Mouse (Mus musculus): ENCODE measurements around the gene Rorc. TPM values are rescaled to one million over a fixed set of nuclear protein-coding genes. Genes with fewer than 3 reads are reported as not detected.

Gene Rorc
- total and polyA plus RNA-seq, 3 experiments, result not detected

- TF ChIP-seq TAL1 (conservative IDR thresholded peaks at IDR 0.05; ENCODE audit: low read depth, low read length), result no peak
- 0 out of 2 replicates have a peak, but pooled peaks have one; percentile 39 for TF ChIP-seq CTCF (IDR thresholded peaks at IDR 0.05; ENCODE audit: low read depth, low read length)
- no peak for TF ChIP-seq POLR2AphosphoS5 (IDR thresholded peaks at IDR 0.05; ENCODE audit: insufficient replicate concordance, low read depth, low read length)
- Histone ChIP-seq H3K36me3 (replicated peaks) (peaks cover 21% of the 10 kb centered on the region), H3K9me3 (replicated peaks) (no peaks in the 10 kb centered on the region), H3K4me3 (ENCODE audit: low read depth, low read length) (no peak overlapping the region), H3K4me1 (ENCODE audit: insufficient read depth, low read depth, low read length) (peaks cover 26% of the 10 kb centered on the region), H3K27me3 (ENCODE audit: insufficient read depth, low read length) (peaks cover 33% of the 10 kb centered on the region)
- DNase-seq (ENCODE audit: low spot score), result no peak
- no peak for ATAC-seq (ENCODE audit: extremely low read depth, insufficient number of reproducible peaks, low FRiP score, poor library complexity, severe bottlenecking)
Observed at GRCm38 (mm10) chr3:94441182-94441581, 68.6 kb downstream of the Rorc start.

GRCm38 (mm10) chr3:94442951-94443596, 70.5 kb downstream of the Rorc start, which contains the start of gene Mrpl9:
TSS of gene Mrpl9 (plus strand) at chr3:94443318.
- TF ChIP-seq CTCF (IDR thresholded peaks at IDR 0.05; ENCODE audit: low read depth, low read length), result no peak
- TF ChIP-seq POLR2AphosphoS5 (IDR thresholded peaks at IDR 0.05; ENCODE audit: insufficient replicate concordance, low read depth, low read length), result no peak
- no peak; the same call in 1 of the 2 replicates for TF ChIP-seq TAL1 (conservative IDR thresholded peaks at IDR 0.05; ENCODE audit: low read depth, low read length)
- TF ChIP-seq GATA1 (IDR thresholded peaks at IDR 0.05; ENCODE audit: borderline replicate concordance, low read length), result no peak
- no peak for TF ChIP-seq GATA2 (IDR thresholded peaks at IDR 0.05; ENCODE audit: borderline replicate concordance, low read depth, low read length)
- Histone ChIP-seq H3K36me3 (replicated peaks) (peaks cover 40% of the 10 kb centered on the region), H3K27me3 (ENCODE audit: insufficient read depth, low read length) (peaks cover 23% of the 10 kb centered on the region), H3K9me3 (replicated peaks) (no peaks in the 10 kb centered on the region), H3K4me3 (ENCODE audit: low read depth, low read length) (peak within 1 kb of the TSS; percentile 78), H3K4me1 (ENCODE audit: insufficient read depth, low read depth, low read length) (peaks cover 26% of the 10 kb centered on the region)
- ATAC-seq (ENCODE audit: extremely low read depth, insufficient number of reproducible peaks, low FRiP score, poor library complexity, severe bottlenecking) (peak; percentile 84), DNase-seq (ENCODE audit: low spot score) (peak; percentile 93)

- Histone ChIP-seq H3K4me3 (ENCODE audit: low read depth, low read length) (peak within 1 kb of the TSS; percentile 78), H3K4me1 (ENCODE audit: insufficient read depth, low read depth, low read length) (peaks cover 26% of the 10 kb centered on the region), H3K9me3 (replicated peaks) (no peaks in the 10 kb centered on the region), H3K27me3 (ENCODE audit: insufficient read depth, low read length) (peaks cover 19% of the 10 kb centered on the region), H3K36me3 (replicated peaks) (peaks cover 44% of the 10 kb centered on the region)
- no peak for ATAC-seq (ENCODE audit: extremely low read depth, insufficient number of reproducible peaks, low FRiP score, poor library complexity, severe bottlenecking)
- no peak for DNase-seq (ENCODE audit: low spot score)
- TF ChIP-seq GATA1 (IDR thresholded peaks at IDR 0.05; ENCODE audit: borderline replicate concordance, low read length) (no peak), CTCF (IDR thresholded peaks at IDR 0.05; ENCODE audit: low read depth, low read length) (no peak), TAL1 (conservative IDR thresholded peaks at IDR 0.05; ENCODE audit: low read depth, low read length) (no peak), GATA2 (IDR thresholded peaks at IDR 0.05; ENCODE audit: borderline replicate concordance, low read depth, low read length) (no peak), POLR2AphosphoS5 (IDR thresholded peaks at IDR 0.05; ENCODE audit: insufficient replicate concordance, low read depth, low read length) (no peak)
Observed at GRCm38 (mm10) chr3:94443597-94443964, 71.0 kb downstream of the Rorc start, which contains the start of gene Oaz3. TSS of gene Oaz3 (minus strand) at chr3:94443915.

Other genes with a start within 250 kb of the Rorc start
- gene Gm10696, start 194.6 kb upstream of the Rorc start, total RNA-seq (2014; fragmentation: Nextera tagmentation), result not detected in 2 replicates
- not detected in 2 replicates for gene Gm10696, start 194.6 kb upstream of the Rorc start, total RNA-seq (2017)
- not detected in 2 replicates for gene Gm10696, start 194.6 kb upstream of the Rorc start, polyA plus RNA-seq (2012)
- gene Gm5286, start 176.1 kb upstream of the Rorc start, total RNA-seq (2014; fragmentation: Nextera tagmentation), result not detected in 2 replicates
- gene Gm5286, start 176.1 kb upstream of the Rorc start, total RNA-seq (2017), result 0.35 TPM in 1 of 2 replicates, not detected in the other
- gene Gm5286, start 176.1 kb upstream of the Rorc start, polyA plus RNA-seq (2012), result not detected in 2 replicates
- gene Gm4778, start 108.8 kb upstream of the Rorc start, total RNA-seq (2014; fragmentation: Nextera tagmentation), result not detected in 2 replicates
- gene Gm4778, start 108.8 kb upstream of the Rorc start, total RNA-seq (2017), result not detected in 2 replicates
- gene Gm4778, start 108.8 kb upstream of the Rorc start, polyA plus RNA-seq (2012), result not detected in 2 replicates
- 12.5 and 13.2 TPM in 2 replicates for gene Them4, start 62.7 kb upstream of the Rorc start, total RNA-seq (2014; fragmentation: Nextera tagmentation)
- 7.6 and 7.7 TPM in 2 replicates for gene Them4, start 62.7 kb upstream of the Rorc start, total RNA-seq (2017)
- 0.44 and 1.3 TPM in 2 replicates for gene Them4, start 62.7 kb upstream of the Rorc start, polyA plus RNA-seq (2012)
- not detected in 2 replicates for gene Them5, start 30.7 kb upstream of the Rorc start, total RNA-seq (2014; fragmentation: Nextera tagmentation)
- gene Them5, start 30.7 kb upstream of the Rorc start, total RNA-seq (2017), result 0.11 and 0.12 TPM in 2 replicates
- gene Them5, start 30.7 kb upstream of the Rorc start, polyA plus RNA-seq (2012), result not detected in 2 replicates
- not detected in 2 replicates for gene C2cd4d, start 10.4 kb upstream of the Rorc start, total RNA-seq (2014; fragmentation: Nextera tagmentation)
- gene C2cd4d, start 10.4 kb upstream of the Rorc start, total RNA-seq (2017), result 0.11 TPM in 1 of 2 replicates, not detected in the other
- gene C2cd4d, start 10.4 kb upstream of the Rorc start, polyA plus RNA-seq (2012), result not detected in 2 replicates
- gene Lingo4, start 25.7 kb downstream of the Rorc start, total RNA-seq (2014; fragmentation: Nextera tagmentation), result not detected in 2 replicates
- gene Lingo4, start 25.7 kb downstream of the Rorc start, total RNA-seq (2017), result 0.05 and 0.06 TPM in 2 replicates
- gene Lingo4, start 25.7 kb downstream of the Rorc start, polyA plus RNA-seq (2012), result not detected in 2 replicates
- not detected in 2 replicates for gene Tdrkh, start 40.5 kb downstream of the Rorc start, total RNA-seq (2014; fragmentation: Nextera tagmentation)
- gene Tdrkh, start 40.5 kb downstream of the Rorc start, total RNA-seq (2017), result 0.12 and 0.22 TPM in 2 replicates
- gene Tdrkh, start 40.5 kb downstream of the Rorc start, polyA plus RNA-seq (2012), result not detected in 2 replicates
- 62.2 and 67.1 TPM in 2 replicates for gene Mrpl9, start 70.5 kb downstream of the Rorc start, total RNA-seq (2014; fragmentation: Nextera tagmentation)
- gene Mrpl9, start 70.5 kb downstream of the Rorc start, total RNA-seq (2017), result 105 and 108 TPM in 2 replicates
- 89.5 and 105 TPM in 2 replicates for gene Mrpl9, start 70.5 kb downstream of the Rorc start, polyA plus RNA-seq (2012)
- not detected in 2 replicates for gene Oaz3, start 71.1 kb downstream of the Rorc start, total RNA-seq (2014; fragmentation: Nextera tagmentation)
- 0.17 and 0.49 TPM in 2 replicates for gene Oaz3, start 71.1 kb downstream of the Rorc start, total RNA-seq (2017)
- not detected in 2 replicates for gene Oaz3, start 71.1 kb downstream of the Rorc start, polyA plus RNA-seq (2012)
- not detected in 2 replicates for gene Celf3, start 105.5 kb downstream of the Rorc start, total RNA-seq (2014; fragmentation: Nextera tagmentation)
- gene Celf3, start 105.5 kb downstream of the Rorc start, total RNA-seq (2017), result 0.17 TPM in 1 of 2 replicates, not detected in the other
- gene Celf3, start 105.5 kb downstream of the Rorc start, polyA plus RNA-seq (2012), result not detected in 2 replicates
- not detected in 2 replicates for gene Riiad1, start 107.5 kb downstream of the Rorc start, total RNA-seq (2014; fragmentation: Nextera tagmentation)
- not detected in 2 replicates for gene Riiad1, start 107.5 kb downstream of the Rorc start, total RNA-seq (2017)
- gene Riiad1, start 107.5 kb downstream of the Rorc start, polyA plus RNA-seq (2012), result not detected in 2 replicates
- gene Snx27, start 209.9 kb downstream of the Rorc start, total RNA-seq (2014; fragmentation: Nextera tagmentation), result 38.8 and 42.0 TPM in 2 replicates
- 23.2 and 26.9 TPM in 2 replicates for gene Snx27, start 209.9 kb downstream of the Rorc start, total RNA-seq (2017)
- gene Snx27, start 209.9 kb downstream of the Rorc start, polyA plus RNA-seq (2012), result 10.5 and 10.9 TPM in 2 replicates